Mouse (Mus musculus) intestine, embryonic 14.5 days (tissue): ENCODE data around the gene Lrrn2. TPM values are rescaled to one million over a fixed set of nuclear protein-coding genes. Genes with fewer than 3 reads are reported as not detected.

ENCODE experiments used
- microRNA-seq: library from miRNA; unstranded; fragments of <30 nt; microRNA quantifications from one replicate; pipeline ENCODE4, GENCODE M21; 2016
- polyA plus RNA-seq: library from polyadenylated mRNA; unstranded; fragments of >200 nt; fragmentation: Nextera tagmentation; extraction: Ambion mirVana; gene quantifications from 2 replicates; pipeline ENCODE4 v1.2.1, GENCODE M21; 2014

Lrrn2 gene
- polyA plus RNA-seq, 1 experiment from 2014 or later, result 4.4 TPM

Small RNA genes within 50 kb of the gene (microRNA-seq; reads per million reads assigned to microRNA genes)
- gene Gm44300, result not detected

Other genes with a start within 250 kb of the Lrrn2 start
- gene Nfasc, start 138.5 kb upstream of the Lrrn2 start, polyA plus RNA-seq, result 5.6 and 6.9 TPM in 2 replicates
- gene Mdm4, start 150.3 kb downstream of the Lrrn2 start, polyA plus RNA-seq, result 49.7 TPM in 2 replicates
- gene Pik3c2b, start 165.4 kb downstream of the Lrrn2 start, polyA plus RNA-seq, result 9.8 and 11.4 TPM in 2 replicates